Mouse (Mus musculus) neural tube, embryonic 15.5 days (tissue): ENCODE data around the gene Arhgap23. TPM values are rescaled to one million over a fixed set of nuclear protein-coding genes. Genes with fewer than 3 reads are reported as not detected.

Experiments used
- ATAC-seq: fragments of 200-750 bp; cut with Nextera tagmentation; 2 replicates; pipeline ENCODE4 v1.8.0; 2017; ENCODE audit warnings: mild to moderate bottlenecking, moderate TSS enrichment, moderate library complexity; ENCODE audit not compliant: low FRiP score
- H3K27ac ChIP-seq: fragments of 300-500 bp; sonication (generic); replicated peaks from 2 replicates; pipeline ENCODE4 v1.5.1; 2015; ENCODE audit warnings: mild to moderate bottlenecking, inconsistent platforms
- H3K27me3 ChIP-seq: fragments of 300-500 bp; sonication (generic); replicated peaks from 2 replicates; pipeline ENCODE4 v1.6.1; 2015; ENCODE audit warnings: inconsistent platforms
- H3K36me3 ChIP-seq: fragments of 300-500 bp; sonication (generic); 2 replicates; pipeline ENCODE4 v1.6.1; 2015; ENCODE audit warnings: inconsistent platforms
- H3K4me1 ChIP-seq: fragments of 300-500 bp; sonication (generic); 2 replicates; pipeline ENCODE4 v1.6.1; 2015; ENCODE audit warnings: inconsistent platforms
- H3K4me2 ChIP-seq: fragments of 300-500 bp; sonication (generic); 2 replicates; pipeline ENCODE4 v1.6.1; 2015; ENCODE audit warnings: inconsistent platforms, mild to moderate bottlenecking, moderate library complexity
- H3K4me3 ChIP-seq: fragments of 300-500 bp; sonication (generic); replicated peaks from 2 replicates; pipeline ENCODE4 v1.5.1; 2015; ENCODE audit warnings: mild to moderate bottlenecking, inconsistent platforms
- H3K9ac ChIP-seq: fragments of 300-500 bp; sonication (generic); replicated peaks from 2 replicates; pipeline ENCODE4 v1.6.1; 2015; ENCODE audit warnings: mild to moderate bottlenecking, inconsistent platforms
- H3K9me3 ChIP-seq: fragments of 300-500 bp; sonication (generic); replicated peaks from 2 replicates; pipeline ENCODE4 v1.6.1; 2016; ENCODE audit warnings: inconsistent platforms
- WGBS: fragments of 180-500 bp; shearing (Covaris S2); methylation state at CpG from one replicate; pipeline ENCODE4 v1.1.7; 2015; ENCODE audit warnings: mixed read lengths; 5-methylcytosine and 5-hydroxymethylcytosine counted together
- polyA plus RNA-seq: library from polyadenylated mRNA; unstranded; fragments of >200 nt; fragmentation: Nextera tagmentation; extraction: Ambion mirVana; gene quantifications from 2 replicates; pipeline ENCODE4 v1.2.1, GENCODE M21; 2015

Gene Arhgap23
- polyA plus RNA-seq, 1 experiment from 2014 or later: 9.2 TPM

DNA sequence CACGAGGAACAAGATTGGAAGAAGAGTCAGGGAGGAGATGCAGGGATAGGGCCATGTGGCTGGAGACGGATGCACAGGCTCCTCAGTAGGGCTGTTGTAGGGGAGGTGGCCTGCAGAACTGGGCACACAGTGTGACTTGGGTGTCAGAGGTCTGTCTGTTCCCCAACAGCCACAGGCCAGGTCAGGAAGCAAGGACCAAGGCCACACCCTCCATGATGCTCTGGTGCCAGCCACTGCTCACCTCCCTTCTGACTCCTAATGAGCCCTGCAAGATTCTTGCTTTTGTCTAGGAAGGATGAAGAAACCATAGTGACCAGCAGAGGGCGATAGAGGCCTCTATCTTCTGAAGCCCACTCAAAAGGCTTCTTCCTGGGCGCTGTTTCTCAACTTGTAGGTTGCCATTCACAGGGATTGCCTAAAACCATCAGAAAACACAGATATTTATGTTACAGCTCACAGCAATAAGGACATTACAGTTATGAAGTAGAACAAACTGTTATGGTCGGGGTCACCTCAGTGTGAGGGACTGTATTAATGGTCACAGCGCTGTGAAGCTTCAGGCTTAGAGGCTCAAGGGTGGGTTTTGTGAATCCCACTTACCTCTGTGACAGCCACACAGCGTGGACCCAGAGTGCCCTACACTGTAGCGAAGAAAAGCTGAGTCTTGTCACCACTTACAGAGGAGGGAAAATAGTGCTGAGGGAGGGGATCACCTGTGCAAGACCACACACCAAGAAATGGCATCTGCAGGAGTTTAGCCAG, 61.2 kb downstream of the Arhgap23 start:
- H3K36me3 ChIP-seq: peaks cover 80% of the 10 kb centered on the region
- WGBS: 57% methylated on average over 8 of the region's 8 CpGs
- H3K4me1 ChIP-seq: no peaks in the 10 kb centered on the region
- no peak overlapping the region for H3K27ac ChIP-seq
- no peaks in the 10 kb centered on the region for H3K27me3 ChIP-seq
- peak; percentile 65 for ATAC-seq
- no peaks in the 10 kb centered on the region for H3K9me3 ChIP-seq
- H3K9ac ChIP-seq: no peak overlapping the region
- H3K4me2 ChIP-seq: no peak overlapping the region
- no peak overlapping the region for H3K4me3 ChIP-seq

GRCm38 (mm10) chr11:97477431-97477830, 62.1 kb downstream of the Arhgap23 start:
- no peak overlapping the region; the same call in 1 of the 2 replicates for H3K9ac ChIP-seq
- ATAC-seq: no peak
- H3K27ac ChIP-seq: no peak overlapping the region
- no peaks in the 10 kb centered on the region for H3K27me3 ChIP-seq
- H3K36me3 ChIP-seq: peaks cover 79% of the 10 kb centered on the region
- no peaks in the 10 kb centered on the region for H3K4me1 ChIP-seq
- H3K4me3 ChIP-seq: no peak overlapping the region
- no peaks in the 10 kb centered on the region for H3K9me3 ChIP-seq
- no peak overlapping the region for H3K4me2 ChIP-seq
- 72% methylated on average over 7 of the region's 7 CpGs for WGBS

DNA sequence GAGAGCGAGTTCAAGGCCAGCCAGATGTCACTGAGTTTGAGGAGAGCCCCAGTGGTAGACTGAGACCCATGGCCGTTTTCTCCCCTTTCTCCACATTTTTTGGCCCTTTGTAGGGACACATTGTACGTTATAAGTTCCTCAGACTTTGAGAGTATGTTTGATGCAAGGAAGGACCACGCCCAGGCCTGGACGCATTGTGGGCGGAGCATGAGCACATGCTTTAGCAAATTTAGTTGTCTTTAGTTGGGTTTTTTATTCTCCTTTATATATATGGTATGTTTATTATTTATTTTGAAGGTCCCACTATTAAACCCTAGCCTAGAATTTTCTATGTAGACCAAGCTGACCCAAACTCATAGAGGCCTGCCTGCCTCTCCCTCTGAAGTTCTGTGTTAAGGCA, 63.0 kb downstream of the Arhgap23 start:
- H3K27me3 ChIP-seq: no peaks in the 10 kb centered on the region
- 88% methylated on average over 6 of the region's 6 CpGs for WGBS
- no peaks in the 10 kb centered on the region for H3K4me1 ChIP-seq
- H3K9me3 ChIP-seq: no peaks in the 10 kb centered on the region
- H3K36me3 ChIP-seq: peaks cover 80% of the 10 kb centered on the region
- no peak overlapping the region for H3K4me2 ChIP-seq
- H3K9ac ChIP-seq: no peak overlapping the region
- no peak for ATAC-seq
- no peak overlapping the region for H3K4me3 ChIP-seq
- H3K27ac ChIP-seq: no peak overlapping the region

DNA sequence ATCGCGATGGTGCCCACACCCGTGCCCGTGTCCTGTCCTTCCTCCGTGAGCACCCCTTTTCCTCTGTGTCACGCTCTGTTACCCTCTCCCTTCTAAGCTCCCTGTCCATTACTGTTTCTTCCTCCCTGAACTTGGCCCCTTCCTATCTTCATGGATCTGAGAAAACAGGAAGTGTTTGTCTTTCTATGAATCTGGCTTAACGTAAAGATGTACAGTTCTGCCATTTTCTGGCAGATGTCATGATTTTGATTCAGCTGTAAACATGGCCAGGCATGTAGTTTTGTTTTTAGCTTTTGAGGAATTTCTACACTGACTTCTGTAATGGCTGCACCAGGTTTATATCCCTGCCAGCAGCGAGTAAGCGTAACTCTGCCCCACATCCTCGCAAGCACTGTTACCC, 63.8 kb downstream of the Arhgap23 start:
- no peaks in the 10 kb centered on the region for H3K4me1 ChIP-seq
- ATAC-seq: no peak
- H3K27me3 ChIP-seq: no peaks in the 10 kb centered on the region
- no peak overlapping the region for H3K27ac ChIP-seq
- H3K4me3 ChIP-seq: no peak overlapping the region
- peaks cover 73% of the 10 kb centered on the region for H3K36me3 ChIP-seq
- H3K9ac ChIP-seq: no peak overlapping the region
- H3K4me2 ChIP-seq: no peak overlapping the region
- WGBS: 93% methylated on average over 10 of the region's 10 CpGs
- H3K9me3 ChIP-seq: no peaks in the 10 kb centered on the region

GRCm38 (mm10) chr11:97479824-97480223, 64.5 kb downstream of the Arhgap23 start:
- no peak for ATAC-seq
- WGBS: 72% methylated on average over 8 of the region's 8 CpGs
- H3K4me1 ChIP-seq: no peaks in the 10 kb centered on the region
- no peaks in the 10 kb centered on the region for H3K27me3 ChIP-seq
- H3K36me3 ChIP-seq: peaks cover 69% of the 10 kb centered on the region
- H3K4me3 ChIP-seq: no peak overlapping the region
- H3K9me3 ChIP-seq: no peaks in the 10 kb centered on the region
- H3K4me2 ChIP-seq: no peak overlapping the region
- H3K27ac ChIP-seq: no peak overlapping the region
- H3K9ac ChIP-seq: no peak overlapping the region

DNA sequence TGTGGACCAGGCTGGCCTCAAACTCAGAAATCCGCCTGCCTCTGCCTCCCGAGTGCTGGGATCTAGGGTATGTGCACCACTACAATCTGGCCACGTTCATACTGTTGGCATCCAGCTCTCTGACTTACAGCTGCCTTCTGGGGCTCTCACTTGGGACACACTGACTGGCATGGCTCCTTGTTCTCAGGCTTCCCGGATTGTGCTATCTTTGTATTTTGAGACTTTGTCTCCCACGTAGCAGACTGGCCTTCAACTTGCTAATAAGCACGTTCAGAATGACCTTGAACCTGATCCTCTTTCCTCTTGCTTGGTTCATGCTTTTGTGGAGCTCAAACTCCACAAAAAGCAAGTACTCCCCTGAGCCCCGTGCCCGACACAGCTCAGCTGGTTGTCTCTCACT, 70.3 kb downstream of the Arhgap23 start:
- H3K4me2 ChIP-seq: no peak overlapping the region
- no peak overlapping the region for H3K27ac ChIP-seq
- H3K27me3 ChIP-seq: no peaks in the 10 kb centered on the region
- no peaks in the 10 kb centered on the region for H3K9me3 ChIP-seq
- no peaks in the 10 kb centered on the region for H3K4me1 ChIP-seq
- H3K4me3 ChIP-seq: no peak overlapping the region
- no peak overlapping the region for H3K9ac ChIP-seq
- ATAC-seq: no peak
- peaks cover 48% of the 10 kb centered on the region for H3K36me3 ChIP-seq
- 84% methylated on average over 8 of the region's 8 CpGs for WGBS

- WGBS: 82% methylated on average over 3 of the region's 3 CpGs
These were observed 72.3 kb downstream of the Arhgap23 start for GRCm38 (mm10) chr11:97487656-97488055.

GRCm38 (mm10) chr11:97489589-97490324, 74.4 kb downstream of the Arhgap23 start:
- 20% methylated on average over 16 of the region's 16 CpGs for WGBS
- Histone ChIP-seq H3K4me3 (no peak overlapping the region), H3K27ac (no peak overlapping the region), H3K9ac (no peak overlapping the region), H3K4me2 (no peak overlapping the region), H3K27me3 (no peaks in the 10 kb centered on the region), H3K36me3 (peaks cover 56% of the 10 kb centered on the region), H3K4me1 (no peaks in the 10 kb centered on the region), H3K9me3 (no peaks in the 10 kb centered on the region)
- no peak; the same call in 1 of the 2 replicates for ATAC-seq

More at GRCm38 (mm10) chr11:97487656-97488055, 72.3 kb downstream of the Arhgap23 start:
- Histone ChIP-seq H3K4me3 (no peak overlapping the region), H3K27ac (no peak overlapping the region), H3K4me1 (no peaks in the 10 kb centered on the region), H3K27me3 (no peaks in the 10 kb centered on the region), H3K36me3 (peaks cover 53% of the 10 kb centered on the region), H3K9me3 (no peaks in the 10 kb centered on the region), H3K4me2 (no peak overlapping the region), H3K9ac (no peak overlapping the region)
- no peak for ATAC-seq

- Histone ChIP-seq H3K27me3 (peaks cover 3% of the 10 kb centered on the region; the same call in 1 of the 2 replicates), H3K36me3 (peaks cover 47% of the 10 kb centered on the region), H3K4me2 (no peak overlapping the region), H3K4me1 (no peaks in the 10 kb centered on the region), H3K9ac (no peak overlapping the region), H3K27ac (no peak overlapping the region), H3K4me3 (no peak overlapping the region), H3K9me3 (no peaks in the 10 kb centered on the region)
- ATAC-seq: no peak
- WGBS: 76% methylated on average over 10 of the region's 10 CpGs
These were observed 76.3 kb downstream of the Arhgap23 start for GRCm38 (mm10) chr11:97491640-97492039.

- H3K9ac ChIP-seq: no peak overlapping the region
- H3K36me3 ChIP-seq: peaks cover 47% of the 10 kb centered on the region
- no peak overlapping the region for H3K4me2 ChIP-seq
- no peaks in the 10 kb centered on the region for H3K9me3 ChIP-seq
- no peak overlapping the region for H3K4me3 ChIP-seq
- H3K4me1 ChIP-seq: no peaks in the 10 kb centered on the region
- ATAC-seq: no peak
- peaks cover 15% of the 10 kb centered on the region for H3K27me3 ChIP-seq
- H3K27ac ChIP-seq: no peak overlapping the region
- 82% methylated on average over 3 of the region's 3 CpGs for WGBS
These were observed 77.5 kb downstream of the Arhgap23 start for GRCm38 (mm10) chr11:97492836-97493235.

- 84% methylated on average over 4 of the region's 4 CpGs for WGBS
- H3K9ac ChIP-seq: no peak overlapping the region
- no peaks in the 10 kb centered on the region for H3K9me3 ChIP-seq
- no peak overlapping the region for H3K4me3 ChIP-seq
- no peak overlapping the region for H3K4me2 ChIP-seq
- peaks cover 14% of the 10 kb centered on the region for H3K4me1 ChIP-seq
- H3K27me3 ChIP-seq: peaks cover 58% of the 10 kb centered on the region
- H3K27ac ChIP-seq: no peak overlapping the region
- ATAC-seq: no peak
- peaks cover 34% of the 10 kb centered on the region for H3K36me3 ChIP-seq
These were observed 82.2 kb downstream of the Arhgap23 start for GRCm38 (mm10) chr11:97497543-97497942.
